Mouse (Mus musculus): ENCODE data around the gene Trim34b.
"Not testable (repeated sequence)": the region's sequence is repeated elsewhere in the genome, so short reads cannot be mapped to it uniquely, and the experiment has no call there.

DNA sequence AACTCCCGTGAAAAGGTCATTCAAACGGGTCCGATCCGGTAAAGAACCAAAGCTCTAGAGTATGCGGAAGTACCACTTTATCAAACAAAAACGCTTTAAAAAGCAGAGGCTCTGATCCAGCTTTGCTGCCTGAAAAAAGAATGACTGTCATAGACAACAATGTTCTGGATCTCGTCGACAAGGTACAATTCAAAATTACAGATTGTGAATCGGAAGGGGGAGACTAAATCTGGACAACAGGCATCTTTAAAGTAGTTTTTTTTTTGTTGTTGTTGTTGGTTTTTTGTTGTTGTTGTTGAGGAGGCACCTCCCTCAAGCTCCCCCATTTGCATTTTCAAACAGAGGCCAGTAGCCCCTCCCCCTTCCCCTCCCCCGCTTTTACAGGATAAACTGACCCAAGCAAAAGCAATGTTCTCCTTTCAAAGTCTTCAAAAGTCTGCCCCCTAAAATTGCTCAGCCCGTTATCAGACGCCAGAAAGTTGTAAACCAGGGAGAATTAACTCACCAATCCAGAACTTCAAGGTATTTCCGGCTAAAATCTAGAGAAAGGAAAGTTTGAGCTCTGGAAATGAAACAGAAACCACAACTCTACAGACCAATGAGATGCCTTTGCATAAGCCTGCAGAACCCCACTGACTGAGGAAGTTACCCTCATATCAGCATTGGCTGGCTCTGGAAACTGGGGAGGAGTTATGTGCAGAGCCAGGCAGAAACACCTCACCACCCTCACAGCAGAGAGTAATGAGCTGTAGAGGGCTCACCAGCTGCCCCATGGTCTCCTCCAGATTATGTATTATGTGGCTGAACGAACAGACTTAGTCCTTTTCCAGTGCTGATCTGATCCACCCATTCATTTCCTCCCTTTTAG, 41.5 kb upstream of the Trim34b start, which contains the start of gene Trim5:
- TF ChIP-seq EP300, CTCF (IDR thresholded peaks at IDR 0.05; ENCODE audit: low read depth): not testable (repeated sequence)

Data from heart, postnatal 0 days (tissue).